Mouse (Mus musculus) megakaryocyte, adult 5-6 weeks (primary cell): ENCODE results near the gene Adpgk. TPM values are rescaled to one million over a fixed set of nuclear protein-coding genes. Genes with fewer than 3 reads are reported as not detected.
"Not testable (repeated sequence)": the region's sequence is repeated elsewhere in the genome, so short reads cannot be mapped to it uniquely, and the experiment has no call there.

Source experiments
- ATAC-seq: 2 replicates; pipeline ENCODE4 v1.8.0; 2016; ENCODE audit warnings: mild to moderate bottlenecking, inconsistent platforms; ENCODE audit not compliant: poor library complexity, severe bottlenecking
- total RNA-seq, 2 experiments: library from RNA; stranded (forward) in 1 of 2; stranded (reverse) in 1 of 2; fragments of 153-499, 151-499 nt in 1 of 2; fragments of 221-1000, 200-1000 nt in 1 of 2; gene quantifications; 2 replicates each; pipeline versions ENCODE4 v1.2.3 to v1.2.4; 2015 to 2017

The Adpgk gene
- total RNA-seq, 2 experiments from 2014 or later, result 176 to 199 TPM

- ATAC-seq, result no peak
Observed at GRCm38 (mm10) chr9:59288685-59289410, 2.5 kb upstream of the Adpgk start.

- no peak for ATAC-seq
Observed at GRCm38 (mm10) chr9:59289529-59290115, 1.7 kb upstream of the Adpgk start.

GRCm38 (mm10) chr9:59291688-59292492, 532 bp downstream of the Adpgk start:
- ATAC-seq, result no peak

- ATAC-seq, result no peak
Observed at GRCm38 (mm10) chr9:59292493-59292875, 1.1 kb downstream of the Adpgk start.

GRCm38 (mm10) chr9:59296419-59296818, 5.1 kb downstream of the Adpgk start:
- ATAC-seq, result no peak

- no peak for ATAC-seq
Observed at GRCm38 (mm10) chr9:59307890-59308289, 16.5 kb downstream of the Adpgk start.

GRCm38 (mm10) chr9:59310582-59311283, 19.4 kb downstream of the Adpgk start:
- ATAC-seq, result no peak

GRCm38 (mm10) chr9:59311284-59311670, 19.9 kb downstream of the Adpgk start:
- ATAC-seq, result no peak

- ATAC-seq, result no peak
Observed at GRCm38 (mm10) chr9:59316206-59316605, 24.8 kb downstream of the Adpgk start.

- no peak for ATAC-seq
Observed at GRCm38 (mm10) chr9:59324351-59324750, 33.0 kb downstream of the Adpgk start.

- ATAC-seq, result no peak
Observed at GRCm38 (mm10) chr9:59330055-59330454, 38.7 kb downstream of the Adpgk start.

- no peak for ATAC-seq
Observed at GRCm38 (mm10) chr9:59336539-59336938, 45.2 kb downstream of the Adpgk start.

- no peak for ATAC-seq
Observed at GRCm38 (mm10) chr9:59337889-59338288, 46.5 kb downstream of the Adpgk start.

- ATAC-seq, result no peak
Observed at GRCm38 (mm10) chr9:59338411-59338810, 47.1 kb downstream of the Adpgk start.

- no peak for ATAC-seq
Observed at GRCm38 (mm10) chr9:59339107-59339506, 47.7 kb downstream of the Adpgk start.

- peak; percentile 77 for ATAC-seq
Observed at GRCm38 (mm10) chr9:59340002-59340401, 48.6 kb downstream of the Adpgk start.

- ATAC-seq, result no peak
Observed at GRCm38 (mm10) chr9:59346176-59346575, 54.8 kb downstream of the Adpgk start.

GRCm38 (mm10) chr9:59352586-59353252, 61.4 kb downstream of the Adpgk start:
- ATAC-seq, result no peak

GRCm38 (mm10) chr9:59353253-59353639, 61.9 kb downstream of the Adpgk start, which contains the start of gene Bbs4:
Bbs4 (minus strand) TSS chr9:59353508.
- peak; percentile 100 for ATAC-seq

GRCm38 (mm10) chr9:59358041-59358440, 66.7 kb downstream of the Adpgk start:
- ATAC-seq, result not testable (repeated sequence)
